Mouse (Mus musculus) gastrocnemius, postnatal 10 days (tissue): ENCODE data around the gene Ppm1j. TPM values are rescaled to one million over a fixed set of nuclear protein-coding genes. Genes with fewer than 3 reads are reported as not detected.
A peak's percentile ranks its signal among the peaks of the same experiment; 100 is the strongest.
"Not testable (repeated sequence)": the region's sequence is repeated elsewhere in the genome, so short reads cannot be mapped to it uniquely, and the experiment has no call there.

Experiments
- DNase-seq: peaks from one replicate; pipeline ENCODE4 v3.0.0; 2021; ENCODE audit warnings: mixed read lengths
- long read RNA-seq, 2 experiments: library from polyadenylated mRNA; stranded (forward); transcript quantifications; one replicate each; pipeline ENCODE4 v2.0.0; 2021
- total RNA-seq, 2 experiments: library from RNA; stranded (reverse); gene quantifications; 2 replicates each; pipeline ENCODE4 v1.2.3; 2021

Ppm1j gene
- 10 to 100 TPM; 31.9 to 32.4 TPM for total RNA-seq
- long read RNA-seq, experiment 1, transcript Ppm1j-201 (10 exons, 1,721 nt) = major isoform, 25 of 58 reads
- long read RNA-seq, experiment 1, partial matches to known transcripts = 17 of 58 reads
- long read RNA-seq, experiment 1, other reads (novel, unspliced or antisense) = 16 of 58 reads
- long read RNA-seq, experiment 2, transcript Ppm1j-201 (10 exons, 1,721 nt) = major isoform, 39 of 67 reads
- long read RNA-seq, experiment 2, partial matches to known transcripts = 10 of 67 reads
- long read RNA-seq, experiment 2, other reads (novel, unspliced or antisense) = 18 of 67 reads

DNA sequence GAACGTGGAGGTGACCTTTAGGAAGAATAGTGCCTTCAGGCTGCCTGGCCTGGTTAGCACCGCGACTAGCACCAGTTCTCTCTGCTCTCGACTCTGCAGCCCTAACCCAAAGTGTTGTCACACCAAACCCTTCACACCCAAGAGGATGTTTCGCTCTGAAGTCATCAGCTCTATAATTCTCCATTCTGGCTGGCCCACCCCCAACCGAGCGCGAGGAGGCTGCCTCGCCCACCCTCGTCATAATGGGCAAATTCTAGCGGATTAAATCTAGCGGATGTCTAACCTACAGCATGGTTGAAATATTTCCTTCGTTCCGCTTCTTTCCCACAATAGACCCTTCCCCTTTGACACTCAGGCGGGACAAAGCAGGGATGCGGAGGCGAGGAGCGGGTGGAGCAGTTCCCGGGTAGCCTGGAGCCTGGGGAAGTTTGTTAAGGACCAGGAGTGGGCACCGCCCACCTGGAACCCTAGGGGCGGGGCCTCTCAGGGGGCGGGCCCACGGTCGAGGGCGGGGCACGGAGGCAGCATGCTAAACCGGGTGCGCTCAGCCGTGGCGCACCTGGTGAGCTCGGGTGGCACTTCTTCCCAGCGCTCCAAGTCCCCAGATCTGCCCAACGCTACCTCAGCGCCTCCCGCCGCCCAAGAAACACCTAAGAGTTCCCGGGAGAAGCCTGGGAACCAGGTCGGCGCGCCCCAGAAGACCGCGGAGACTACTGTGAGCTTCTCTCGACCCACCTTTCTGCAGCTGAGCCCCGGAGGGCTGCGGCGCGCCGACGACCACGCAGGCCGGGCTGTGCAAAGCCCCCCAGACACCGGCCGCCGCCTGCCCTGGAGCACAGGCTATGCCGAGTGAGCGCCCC, at the start of gene Ppm1j:
Gene Ppm1j (plus strand): TSS at position 496 of the 860 bp plus-strand sequence.
- DNase-seq = peak; percentile 78

DNA sequence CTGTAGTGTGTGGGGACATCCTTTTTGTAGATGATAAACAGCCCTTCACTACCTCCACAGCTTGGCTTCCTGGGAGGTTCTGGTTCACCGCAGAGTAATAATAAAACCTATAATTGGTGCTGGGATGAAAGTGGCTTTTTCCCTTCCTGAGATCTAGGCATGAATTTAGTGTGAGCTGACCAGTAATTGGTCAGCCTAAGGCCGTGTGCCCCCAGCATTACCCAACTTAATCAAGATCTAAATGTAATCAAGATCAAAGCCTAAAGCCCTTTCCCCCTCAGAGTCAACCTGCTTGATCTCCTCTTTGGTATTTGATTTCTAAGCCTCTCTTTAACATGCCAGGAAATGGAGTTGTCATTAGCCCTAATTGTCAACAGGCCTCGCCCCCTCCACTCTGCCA, 47.9 kb upstream of the Ppm1j start:
- DNase-seq = no peak

DNA sequence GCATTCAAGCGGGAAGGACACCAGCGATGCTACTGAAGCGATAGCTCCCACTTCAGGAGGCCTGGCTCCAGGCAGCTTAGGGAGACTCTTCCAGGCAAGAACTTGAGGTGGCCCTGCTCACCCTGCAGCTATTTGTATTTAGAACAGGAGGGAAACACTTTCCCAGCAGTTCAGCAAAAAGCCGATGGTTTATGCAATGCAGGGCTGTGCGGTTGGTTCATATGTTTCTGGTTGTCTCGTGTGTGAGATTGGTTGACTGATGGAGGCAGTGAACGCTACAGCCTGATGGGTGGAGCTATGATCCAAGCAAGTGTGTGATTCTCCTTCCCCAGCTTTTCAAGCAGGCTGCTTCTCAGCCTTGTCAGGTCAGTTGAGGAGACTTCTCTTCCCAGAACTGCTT, 46.2 kb upstream of the Ppm1j start:
- no peak for DNase-seq

DNA sequence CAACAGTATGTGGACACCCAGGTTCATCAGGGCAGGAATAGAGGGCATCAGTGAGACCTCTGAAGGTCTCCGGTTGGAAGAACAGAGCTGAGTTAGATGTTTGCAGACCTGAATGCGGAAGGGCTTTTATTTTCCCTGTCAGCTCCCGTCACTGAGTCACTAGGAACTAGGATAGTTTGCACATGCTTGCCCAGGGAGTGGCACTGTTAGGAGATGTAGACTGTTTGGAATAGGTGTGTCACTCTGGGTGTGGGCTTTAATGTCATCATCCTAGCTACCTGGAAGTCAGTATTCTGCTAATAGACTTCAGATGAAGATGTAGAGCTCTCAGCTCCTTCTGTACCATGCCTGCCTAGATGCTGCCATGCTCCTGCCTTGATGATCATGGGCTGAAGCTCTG, 38.9 kb upstream of the Ppm1j start:
- no peak for DNase-seq

DNA sequence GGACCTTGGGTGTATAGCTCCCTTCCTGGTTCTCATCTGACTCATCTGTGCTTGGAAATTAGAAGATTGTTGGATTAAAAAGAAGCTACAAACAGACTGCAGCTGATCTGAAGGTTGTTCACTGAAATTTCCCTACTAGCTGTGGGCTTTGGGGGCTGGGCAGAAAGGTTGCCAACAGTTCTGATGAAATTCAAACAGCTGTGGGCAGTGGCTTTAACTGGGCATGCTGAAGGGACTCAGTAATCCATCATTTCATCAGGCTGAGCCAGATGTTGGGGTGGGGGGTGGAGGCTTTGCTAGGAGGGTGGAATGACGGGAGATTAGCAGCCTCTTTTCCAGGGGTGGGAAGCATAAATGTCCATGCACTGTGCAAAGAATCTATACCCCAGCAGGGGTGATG, 37.7 kb upstream of the Ppm1j start:
- no peak for DNase-seq

DNA sequence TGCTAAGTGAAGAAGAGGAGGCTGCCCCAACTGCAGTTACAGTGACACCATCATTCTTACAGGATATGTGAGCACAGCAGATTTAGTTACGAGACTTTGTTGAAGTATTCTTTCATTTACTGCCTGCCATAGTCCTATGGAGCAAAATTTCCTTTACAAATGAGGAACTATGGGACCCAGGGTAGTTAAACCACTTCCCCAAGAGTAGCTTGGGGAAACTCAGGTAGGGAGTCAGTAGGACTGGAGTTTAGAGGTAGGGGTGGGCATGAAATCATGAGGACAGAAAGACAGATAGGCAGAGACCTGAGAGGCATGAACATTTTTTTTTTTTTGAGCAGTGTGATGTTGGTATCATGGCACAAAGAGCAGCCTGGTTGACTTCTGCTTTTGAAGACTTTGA, 37.0 kb upstream of the Ppm1j start:
- DNase-seq = no peak

DNA sequence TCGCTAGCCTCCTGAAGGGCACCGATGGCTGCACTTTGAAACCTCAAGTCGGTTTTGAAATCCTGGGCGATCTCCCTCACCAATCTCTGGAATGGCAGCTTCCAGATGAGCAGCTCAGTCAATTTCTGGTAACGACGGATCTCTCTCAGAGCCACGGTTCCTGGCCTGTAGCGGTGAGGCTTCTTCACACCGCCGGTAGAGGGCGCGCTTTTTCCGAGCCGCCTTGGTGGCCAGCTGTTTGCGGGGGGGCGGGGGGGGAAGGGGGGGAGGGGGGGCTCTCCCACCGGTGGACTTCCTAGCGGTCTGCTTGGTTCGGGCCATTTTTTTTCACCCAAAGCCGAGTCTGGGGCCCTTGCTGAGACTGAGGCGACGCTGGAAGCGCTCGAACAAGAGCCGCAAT, 28.0 kb upstream of the Ppm1j start:
- peak; percentile 39 for DNase-seq

DNA sequence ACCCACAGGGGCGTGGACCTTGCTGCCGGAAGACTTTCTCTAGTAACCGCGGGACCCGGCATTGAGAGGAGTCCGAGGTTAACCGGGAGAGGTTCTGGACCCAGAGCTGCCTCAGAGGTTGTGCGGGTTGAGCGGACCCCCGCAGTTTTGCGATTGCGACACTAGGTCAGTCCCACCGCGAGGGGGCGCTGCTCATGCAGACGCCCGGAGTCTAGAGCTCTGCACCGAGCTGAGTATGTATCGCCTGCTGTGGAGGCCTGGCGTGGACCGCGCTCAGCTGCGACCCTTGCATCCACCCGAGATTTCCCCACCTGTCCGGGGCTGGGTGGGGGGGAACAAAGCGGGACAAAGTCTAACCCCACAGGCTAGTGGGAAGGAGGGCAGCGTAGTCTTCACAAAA, 22.4 kb upstream of the Ppm1j start:
- DNase-seq = peak; percentile 85

DNA sequence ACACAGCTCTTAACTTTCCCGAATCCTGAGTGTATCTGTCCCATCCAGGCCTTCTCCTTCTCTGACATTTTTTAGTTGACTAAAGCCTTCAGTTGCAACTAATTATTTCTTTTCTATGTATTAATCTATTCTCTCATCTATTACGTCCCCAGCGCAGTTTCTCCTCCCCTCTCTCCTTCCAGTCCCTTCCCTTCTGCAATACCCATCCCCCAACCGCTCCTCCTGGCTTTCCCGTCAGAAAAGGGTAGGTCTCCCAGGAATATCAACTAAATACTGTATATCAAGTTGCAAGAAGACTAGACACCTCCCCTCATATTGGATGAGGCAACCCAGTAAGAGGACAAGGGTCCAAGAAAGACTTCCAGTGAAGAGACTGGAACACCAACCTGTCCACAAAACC, 22.0 kb upstream of the Ppm1j start:
- no peak for DNase-seq

DNA sequence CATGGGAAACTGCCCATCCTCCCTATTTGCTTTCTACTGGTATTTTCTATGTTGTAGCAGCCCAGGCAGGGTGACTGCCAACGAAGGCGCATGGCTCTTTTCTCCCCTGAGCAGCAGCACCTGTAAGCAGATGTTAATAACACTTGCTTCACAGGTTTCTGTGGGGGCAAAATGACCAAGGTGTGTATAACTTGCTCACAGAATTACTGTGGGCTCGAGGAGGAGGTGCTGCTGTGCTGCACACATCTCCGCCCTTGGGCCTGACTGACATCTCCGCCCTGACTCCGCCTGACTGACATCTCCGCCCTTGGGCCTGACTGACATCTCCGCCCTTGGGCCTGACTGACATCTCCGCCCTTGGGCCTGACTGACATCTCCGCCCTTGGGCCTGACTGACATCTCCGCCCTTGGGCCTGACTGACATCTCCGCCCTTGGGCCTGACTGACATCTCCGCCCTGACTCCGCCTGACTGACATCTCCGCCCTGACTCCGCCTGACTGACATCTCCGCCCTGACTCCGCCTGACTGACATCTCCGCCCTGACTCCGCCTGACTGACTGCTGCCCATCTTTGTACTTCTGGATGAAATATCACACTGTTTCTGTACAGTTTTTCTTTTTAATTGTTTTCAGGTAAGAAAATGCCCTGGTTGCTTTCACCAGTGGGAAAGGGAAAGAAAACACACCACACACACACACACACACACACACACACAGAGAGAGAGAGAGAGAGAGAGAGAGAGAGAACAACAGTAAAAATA, 18.6 kb upstream of the Ppm1j start:
- DNase-seq = not testable (repeated sequence)

DNA sequence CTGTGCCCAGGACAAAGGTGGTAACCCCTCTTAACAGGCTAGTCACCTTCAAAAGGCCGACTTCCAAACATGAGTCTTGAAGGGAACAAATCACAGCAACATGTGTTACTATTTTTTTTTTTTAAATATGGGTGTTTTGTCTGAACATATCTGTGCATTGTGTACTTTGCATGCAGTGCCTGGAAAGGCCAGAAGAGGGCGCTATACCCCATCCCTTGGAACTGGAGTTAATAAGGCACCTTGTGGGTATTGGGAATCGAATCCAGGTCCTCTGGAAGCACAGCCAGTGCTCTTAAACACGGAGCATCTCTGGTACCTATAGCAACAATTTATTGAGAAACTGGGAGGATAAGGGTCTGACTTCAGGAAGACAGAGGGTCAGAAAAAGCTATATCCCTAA, 15.8 kb upstream of the Ppm1j start:
- DNase-seq = no peak

DNA sequence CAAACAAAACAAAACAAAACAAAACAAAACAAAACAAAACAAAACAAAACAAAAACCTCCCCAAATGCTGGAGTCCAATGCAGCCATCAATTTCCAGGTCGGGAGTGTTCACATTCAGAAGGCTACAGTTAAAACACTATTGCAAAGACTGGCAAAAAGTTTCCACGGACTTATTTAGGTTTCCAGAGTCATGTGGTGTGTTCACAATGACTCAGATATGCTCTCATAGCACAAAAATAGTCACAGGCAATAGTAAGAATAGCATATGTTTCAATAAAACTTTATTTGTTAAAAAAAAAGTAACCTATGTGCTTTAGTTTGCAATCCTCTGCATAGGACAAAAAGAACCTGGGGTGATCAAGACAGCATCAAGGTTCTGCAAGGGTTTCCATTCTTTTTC, 13.7 kb upstream of the Ppm1j start:
- no peak for DNase-seq

DNA sequence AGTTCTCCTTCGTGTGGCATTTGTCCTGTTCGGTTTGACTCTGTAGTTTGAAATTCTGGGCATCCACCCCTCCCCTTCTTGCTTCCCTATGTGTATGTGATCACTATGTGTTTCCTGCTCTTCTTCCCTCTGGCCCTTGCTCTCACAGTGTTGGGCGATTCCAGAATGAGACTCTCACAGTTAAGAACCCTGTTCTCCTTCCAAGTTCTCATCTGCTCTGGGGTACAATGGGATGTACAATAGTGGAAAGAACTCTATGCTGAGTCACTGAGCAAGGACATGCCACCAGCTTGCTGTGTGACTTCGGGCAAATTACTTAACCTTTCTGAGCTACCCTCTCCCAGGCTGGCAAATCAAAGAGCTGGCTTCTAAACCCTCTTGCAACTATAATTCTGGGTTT, 13.1 kb upstream of the Ppm1j start:
- no peak for DNase-seq

DNA sequence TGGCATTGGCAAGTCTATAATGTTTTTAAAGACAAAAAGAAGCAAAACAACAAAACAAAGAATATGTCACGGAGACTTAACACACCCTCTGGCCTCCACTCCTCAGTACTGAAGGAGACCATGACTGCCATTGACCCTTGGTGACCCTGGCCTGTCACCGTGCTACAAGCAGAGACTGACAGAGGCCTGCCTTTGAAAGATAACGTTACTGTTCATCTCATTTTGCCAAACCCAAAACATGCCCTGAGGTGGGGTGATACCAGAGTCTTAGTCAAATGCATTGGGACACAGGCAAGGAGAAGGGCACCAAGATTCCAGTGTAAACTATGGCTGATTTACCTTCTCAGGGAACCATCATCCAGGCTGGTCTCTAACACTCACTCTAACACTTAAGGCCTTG, 11.7 kb upstream of the Ppm1j start:
- DNase-seq = no peak

DNA sequence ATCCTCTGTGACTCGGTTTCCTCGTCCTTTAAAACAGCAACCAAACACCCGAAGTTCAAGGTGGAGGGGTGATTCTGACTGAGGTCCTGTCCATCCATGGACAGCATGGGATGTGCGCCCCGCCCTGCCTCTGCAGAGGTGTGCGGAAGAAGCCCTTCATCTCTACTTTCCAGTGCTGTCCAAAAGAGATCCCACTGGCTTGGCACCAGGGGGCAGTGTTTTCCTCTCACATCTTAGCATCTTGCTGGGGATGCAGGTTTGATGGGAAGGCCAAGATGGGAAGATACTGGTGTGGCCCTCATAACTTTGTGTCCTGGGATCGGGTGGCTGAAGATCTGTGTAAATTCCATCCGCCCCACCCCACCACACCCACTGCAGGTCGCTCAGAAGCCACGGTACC, 10.8 kb upstream of the Ppm1j start:
- peak; percentile 51 for DNase-seq

DNA sequence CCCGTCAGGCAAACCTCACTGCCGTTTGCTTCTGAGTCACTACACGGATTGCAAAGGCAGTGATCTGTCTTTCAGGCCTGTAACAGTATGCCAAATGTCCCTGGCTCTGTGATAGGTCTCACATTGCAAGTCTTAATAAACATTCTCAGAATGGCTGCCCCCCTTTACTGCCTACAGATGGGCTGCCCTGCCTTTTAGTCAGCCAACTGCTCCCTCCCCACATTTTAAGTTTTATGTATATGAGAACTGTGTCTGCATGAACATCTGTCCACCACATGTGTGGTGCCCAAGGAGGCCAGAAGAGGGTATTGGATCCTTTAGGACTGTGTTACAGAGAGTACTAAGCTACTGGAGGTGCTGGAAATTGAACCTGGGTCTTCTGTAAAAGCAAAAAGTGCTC, 9.9 kb upstream of the Ppm1j start:
- no peak for DNase-seq

DNA sequence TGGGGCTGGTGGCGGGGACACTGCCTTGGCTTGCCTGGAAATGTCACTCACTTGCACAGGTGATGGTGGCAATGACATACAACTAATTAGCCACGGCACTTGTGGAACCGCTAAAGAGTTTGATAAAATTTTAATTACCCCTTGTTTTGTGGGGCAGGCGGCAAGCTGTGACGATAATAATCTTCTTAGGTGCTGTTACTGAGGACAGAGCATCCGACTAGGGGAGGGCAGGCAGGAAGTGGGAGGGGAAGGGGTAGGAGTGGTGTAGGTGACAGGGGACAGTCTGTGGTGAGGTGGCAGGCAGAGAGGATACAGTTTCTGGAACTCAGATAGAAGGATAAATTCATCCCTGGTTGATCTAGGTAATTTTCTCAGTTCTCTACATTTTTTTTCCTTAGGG, 9.4 kb upstream of the Ppm1j start:
- no peak for DNase-seq

DNA sequence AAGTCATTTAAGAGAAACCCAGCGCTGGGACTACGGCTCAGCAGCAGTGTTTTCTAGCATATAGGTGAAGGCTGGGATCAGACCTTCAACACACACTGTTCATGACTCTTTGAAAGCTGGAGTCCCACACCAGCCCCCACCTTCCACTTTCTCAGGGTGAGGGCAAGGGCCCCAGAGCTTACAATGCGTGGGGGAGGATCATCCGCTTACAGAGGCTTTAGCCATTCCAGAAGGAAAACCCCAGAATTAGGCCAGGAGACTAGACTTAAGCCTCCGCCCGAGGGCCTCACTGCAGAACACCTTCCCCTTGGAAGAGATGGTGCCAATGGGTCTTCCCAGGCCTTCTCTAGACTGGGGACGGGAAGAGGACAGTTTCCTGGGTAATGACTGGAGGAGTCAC, 7.6 kb upstream of the Ppm1j start:
- DNase-seq = no peak

DNA sequence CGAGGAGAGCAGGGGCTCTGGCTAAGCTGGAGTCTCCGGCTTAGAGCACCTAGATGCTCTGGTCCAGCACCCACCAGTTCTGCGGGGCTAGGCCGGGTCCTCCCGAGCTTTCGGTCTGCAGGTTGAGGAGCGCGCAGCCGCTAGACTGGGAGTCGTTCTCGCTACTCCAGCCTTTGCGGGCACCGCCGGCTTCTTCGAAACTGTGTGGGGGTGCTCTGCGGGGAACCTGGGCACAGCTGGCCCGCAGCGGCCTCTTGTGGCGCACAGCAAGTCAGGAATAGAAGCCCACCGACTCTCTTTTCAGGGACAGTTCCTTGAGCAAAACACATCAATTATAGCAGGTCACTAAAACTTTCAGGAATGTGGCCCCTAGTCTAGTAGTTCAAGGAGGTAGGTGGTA, 3.5 kb upstream of the Ppm1j start:
- no peak for DNase-seq

DNA sequence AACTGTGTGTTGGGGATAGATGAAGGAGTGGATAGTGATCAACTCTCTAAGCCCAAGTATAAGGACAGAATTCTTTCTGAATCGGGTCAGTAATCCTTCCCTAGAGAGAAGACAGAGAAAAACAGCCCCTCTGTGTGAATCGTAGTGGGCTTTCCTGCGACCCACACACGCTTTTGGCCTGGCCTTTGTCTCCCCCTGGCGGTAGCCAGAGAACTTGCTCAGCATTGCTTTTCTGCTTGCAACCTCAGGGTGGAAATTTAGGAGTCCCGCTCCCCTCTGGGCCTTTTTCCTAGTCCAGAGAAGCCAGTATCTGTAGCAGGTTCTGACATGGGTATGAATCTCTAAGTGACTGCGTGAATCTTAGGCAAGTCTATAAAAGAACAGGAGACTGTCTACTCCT, 907 bp upstream of the Ppm1j start:
- DNase-seq = peak; percentile 75

DNA sequence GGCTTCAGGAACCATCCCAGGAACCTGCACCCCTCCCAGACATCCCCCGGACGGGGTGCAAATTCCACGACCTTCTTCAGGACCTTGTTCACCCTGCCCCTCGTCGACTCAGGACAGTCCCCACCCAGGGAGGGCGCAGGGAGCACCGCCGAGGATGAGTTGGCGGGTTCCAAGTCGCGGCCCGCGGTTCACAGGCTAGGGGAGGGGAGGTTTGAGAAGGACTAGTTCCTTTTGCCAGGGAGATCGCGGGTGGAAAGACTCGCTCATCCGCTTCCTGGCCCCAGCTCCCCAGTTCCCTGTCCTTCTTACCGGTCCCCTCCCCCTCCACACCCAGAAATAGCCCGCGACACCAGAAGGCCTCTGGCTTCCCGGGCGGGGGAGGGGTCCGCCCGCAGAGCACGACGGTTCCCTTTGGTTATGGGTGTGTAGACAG, 631 bp downstream of the Ppm1j start, which contains the start of gene Fam19a3:
Gene Fam19a3 (minus strand): TSS at position 370 of the 433 bp plus-strand sequence.
- peak; percentile 65 for DNase-seq

DNA sequence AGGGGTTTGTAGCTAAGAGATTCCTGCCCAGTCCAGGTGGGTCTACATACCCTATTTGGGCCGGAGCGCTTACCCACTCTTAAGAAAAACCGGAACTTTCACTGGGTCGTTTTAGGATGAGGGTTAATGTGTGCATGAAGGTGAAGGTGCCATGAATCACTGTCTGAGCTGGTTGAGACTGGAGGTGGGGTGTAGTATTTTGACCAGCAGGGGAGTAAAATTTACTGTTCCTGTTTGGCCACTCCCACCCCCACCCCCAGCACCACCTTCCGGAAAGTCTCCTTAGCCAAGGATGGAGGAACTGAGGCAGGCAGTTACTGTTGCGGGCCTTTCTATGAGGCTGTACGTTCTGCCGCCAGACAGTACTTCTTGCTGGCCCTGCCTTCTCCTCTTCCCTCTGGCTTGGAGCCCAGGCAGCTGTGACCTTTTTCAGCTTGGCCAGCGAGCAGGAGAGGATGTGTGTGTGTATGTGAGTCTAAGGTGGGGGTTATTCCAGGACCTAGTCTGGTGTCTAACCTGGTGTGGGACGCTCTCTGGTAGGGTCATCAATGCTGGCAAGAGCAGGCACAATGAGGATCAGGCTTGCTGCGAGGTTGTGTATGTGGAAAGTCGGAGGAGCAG, 1.3 kb downstream of the Ppm1j start:
- peak; percentile 77 for DNase-seq
